Mouse (Mus musculus) lung, postnatal 10 days (tissue): ENCODE results near the gene Nabp1.

ENCODE experiments used
- DNase-seq: peaks from one replicate; pipeline ENCODE4 v3.0.0; 2021

Nabp1 gene

GRCm38 (mm10) chr1:51478262-51479026 lies at the start of gene Nabp1:
Nabp1 (minus strand) TSS chr1:51478425.
- DNase-seq: peak; percentile 99

- DNase-seq: no peak
Observed at GRCm38 (mm10) chr1:51525563-51526265, 47.5 kb upstream of the Nabp1 start.

- no peak for DNase-seq
Observed at GRCm38 (mm10) chr1:51521651-51522050, 43.4 kb upstream of the Nabp1 start.

GRCm38 (mm10) chr1:51520246-51520780 lies 42.1 kb upstream of the Nabp1 start:
- DNase-seq: no peak

- no peak for DNase-seq
Observed at GRCm38 (mm10) chr1:51519112-51519511, 40.9 kb upstream of the Nabp1 start.

GRCm38 (mm10) chr1:51515625-51516024 lies 37.4 kb upstream of the Nabp1 start:
- no peak for DNase-seq

GRCm38 (mm10) chr1:51515041-51515440 lies 36.8 kb upstream of the Nabp1 start:
- peak; percentile 66 for DNase-seq

GRCm38 (mm10) chr1:51514379-51514778 lies 36.2 kb upstream of the Nabp1 start:
- no peak for DNase-seq

- no peak for DNase-seq
Observed at GRCm38 (mm10) chr1:51513059-51513713, 35.0 kb upstream of the Nabp1 start.

GRCm38 (mm10) chr1:51512326-51512725 lies 34.1 kb upstream of the Nabp1 start:
- DNase-seq: no peak

GRCm38 (mm10) chr1:51509776-51510175 lies 31.6 kb upstream of the Nabp1 start:
- no peak for DNase-seq

- DNase-seq: no peak
Observed at GRCm38 (mm10) chr1:51509083-51509482, 30.9 kb upstream of the Nabp1 start.

- no peak for DNase-seq
Observed at GRCm38 (mm10) chr1:51508543-51508942, 30.3 kb upstream of the Nabp1 start.

GRCm38 (mm10) chr1:51507436-51507835 lies 29.2 kb upstream of the Nabp1 start:
- no peak for DNase-seq

- DNase-seq: no peak
Observed at GRCm38 (mm10) chr1:51506236-51506635, 28.0 kb upstream of the Nabp1 start.

GRCm38 (mm10) chr1:51505632-51506031 lies 27.4 kb upstream of the Nabp1 start:
- no peak for DNase-seq

- DNase-seq: no peak
Observed at GRCm38 (mm10) chr1:51503055-51503454, 24.8 kb upstream of the Nabp1 start.

- no peak for DNase-seq
Observed at GRCm38 (mm10) chr1:51502353-51502752, 24.1 kb upstream of the Nabp1 start.

GRCm38 (mm10) chr1:51501251-51501650 lies 23.0 kb upstream of the Nabp1 start:
- DNase-seq: no peak

- DNase-seq: no peak
Observed at GRCm38 (mm10) chr1:51498601-51499098, 20.4 kb upstream of the Nabp1 start.

- no peak for DNase-seq
Observed at GRCm38 (mm10) chr1:51496163-51496562, 17.9 kb upstream of the Nabp1 start.

- DNase-seq: no peak
Observed at GRCm38 (mm10) chr1:51493592-51494307, 15.5 kb upstream of the Nabp1 start.

- DNase-seq: no peak
Observed at GRCm38 (mm10) chr1:51486291-51486690, 8.1 kb upstream of the Nabp1 start.
